Mouse (Mus musculus): ENCODE measurements around the gene B230217C12Rik. TPM values are rescaled to one million over a fixed set of nuclear protein-coding genes. Genes with fewer than 3 reads are reported as not detected.
"Not testable (repeated sequence)": the region's sequence is repeated elsewhere in the genome, so short reads cannot be mapped to it uniquely, and the experiment has no call there.

Gene B230217C12Rik
- total RNA-seq, 2 experiments from 2014 or later, result 44.2 to 49.6 TPM

- DNase-seq (ENCODE audit: low spot score in 2 of 2), result no peak
Measured at GRCm38 (mm10) chr11:97824168-97824567, 16.4 kb upstream of the B230217C12Rik start.

GRCm38 (mm10) chr11:97824895-97825294 is 15.7 kb upstream of the B230217C12Rik start:
- DNase-seq (ENCODE audit: low spot score in 2 of 2), result no peak

GRCm38 (mm10) chr11:97825295-97825694 is 15.3 kb upstream of the B230217C12Rik start:
- no peak for DNase-seq (ENCODE audit: low spot score in 2 of 2)

- no peak for DNase-seq (ENCODE audit: low spot score in 2 of 2)
Measured at GRCm38 (mm10) chr11:97825971-97826370, 14.6 kb upstream of the B230217C12Rik start.

GRCm38 (mm10) chr11:97826414-97826813 is 14.2 kb upstream of the B230217C12Rik start:
- no peak for DNase-seq (ENCODE audit: low spot score in 2 of 2)

- no peak for DNase-seq (ENCODE audit: low spot score in 2 of 2)
Measured at GRCm38 (mm10) chr11:97827654-97828053, 12.9 kb upstream of the B230217C12Rik start.

- DNase-seq (ENCODE audit: low spot score in 2 of 2), result no peak
Measured at GRCm38 (mm10) chr11:97829365-97829764, 11.2 kb upstream of the B230217C12Rik start.

- DNase-seq (ENCODE audit: low spot score in 2 of 2), result no peak
Measured at GRCm38 (mm10) chr11:97829913-97830476, 10.6 kb upstream of the B230217C12Rik start.

- no peak for DNase-seq (ENCODE audit: low spot score in 2 of 2)
Measured at GRCm38 (mm10) chr11:97830501-97830900, 10.1 kb upstream of the B230217C12Rik start.

- no peak for DNase-seq (ENCODE audit: low spot score in 2 of 2)
Measured at GRCm38 (mm10) chr11:97832001-97832400, 8.6 kb upstream of the B230217C12Rik start.

GRCm38 (mm10) chr11:97833352-97833751 is 7.2 kb upstream of the B230217C12Rik start:
- no peak for DNase-seq (ENCODE audit: low spot score in 2 of 2)

GRCm38 (mm10) chr11:97836541-97836940 is 4.0 kb upstream of the B230217C12Rik start:
- no peak for DNase-seq (ENCODE audit: low spot score in 2 of 2)

- not testable (repeated sequence) for DNase-seq (ENCODE audit: low spot score in 2 of 2)
Measured at GRCm38 (mm10) chr11:97837051-97837450, 3.5 kb upstream of the B230217C12Rik start.

- no peak for DNase-seq (ENCODE audit: low spot score in 2 of 2)
Measured at GRCm38 (mm10) chr11:97837641-97838149, 2.9 kb upstream of the B230217C12Rik start.

- DNase-seq (ENCODE audit: low spot score in 2 of 2), result no peak
Measured at GRCm38 (mm10) chr11:97838779-97839440, 1.7 kb upstream of the B230217C12Rik start.

- DNase-seq (ENCODE audit: low spot score in 2 of 2), result no peak
Measured at GRCm38 (mm10) chr11:97839441-97840134, 992 bp upstream of the B230217C12Rik start.

GRCm38 (mm10) chr11:97840135-97840490 is 467 bp upstream of the B230217C12Rik start:
- DNase-seq (ENCODE audit: low spot score in 2 of 2), result no peak

GRCm38 (mm10) chr11:97840991-97841661 is 546 bp downstream of the B230217C12Rik start:
- peak; percentile 83 to 93 for DNase-seq (ENCODE audit: low spot score in 2 of 2)

- no peak for DNase-seq (ENCODE audit: low spot score in 2 of 2)
Measured at GRCm38 (mm10) chr11:97842001-97842400, 1.4 kb downstream of the B230217C12Rik start.

- no peak for DNase-seq (ENCODE audit: low spot score in 2 of 2)
Measured at GRCm38 (mm10) chr11:97850367-97850766, 9.8 kb downstream of the B230217C12Rik start.

- no peak for DNase-seq (ENCODE audit: low spot score in 2 of 2)
Measured at GRCm38 (mm10) chr11:97851601-97852000, 11.0 kb downstream of the B230217C12Rik start.

GRCm38 (mm10) chr11:97855473-97855872 is 14.9 kb downstream of the B230217C12Rik start:
- no peak for DNase-seq (ENCODE audit: low spot score in 2 of 2)

Data from layer of hippocampus, postnatal 14 days (tissue).